ENCODE assay signal across 8 mouse cellular contexts in the genomic region with DNA sequence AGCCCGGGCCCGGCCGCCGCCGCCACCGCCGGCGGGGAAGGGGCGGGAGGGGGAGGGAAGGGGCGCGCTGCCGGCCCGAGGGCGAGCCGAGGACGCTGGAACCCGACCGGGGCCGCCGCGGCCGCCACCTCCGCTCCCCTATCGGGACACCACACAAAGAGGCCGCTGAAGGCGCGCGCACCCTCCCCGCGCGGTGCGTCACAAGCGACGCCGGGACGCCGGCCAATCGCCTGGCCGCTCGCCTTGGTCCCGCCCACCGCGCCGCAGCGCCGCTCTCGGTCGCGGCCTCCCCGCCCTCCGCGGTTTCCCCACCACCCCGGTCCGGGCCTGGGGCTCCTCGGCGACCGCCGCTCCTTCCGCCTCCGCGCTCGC. TPM values are rescaled to one million over a fixed set of nuclear protein-coding genes. Genes with fewer than 3 reads are reported as not detected.
DNase-seq lines count a peak whose midpoint lies in the region; ATAC-seq and TF ChIP-seq lines count a peak whose summit lies in the region.

A gene (minus strand): TSS at position 161 of the 372 bp plus-strand sequence.

- peak; percentile 96 for ATAC-seq in hindbrain, embryonic 11.5 days (ENCODE audit: low FRiP score)
- ATAC-seq in lung, postnatal 0 days = peak; percentile 92

- H3K4me3 ChIP-seq in hindbrain, embryonic 11.5 days (ENCODE audit: low read depth, low read length) = peak within 1 kb of the TSS; percentile 98
- peak within 1 kb of the TSS; percentile 90 for H3K4me3 ChIP-seq in lung, postnatal 0 days (ENCODE audit: low read depth, low read length)

- H3K36me3 ChIP-seq in hindbrain, embryonic 11.5 days (ENCODE audit: control insufficient read depth, insufficient read depth, low read length) = no peaks in the 10 kb centered on the region
- no peaks in the 10 kb centered on the region for H3K36me3 ChIP-seq in lung, postnatal 0 days (ENCODE audit: insufficient read depth, low read length)

- no peaks in the 10 kb centered on the region for H3K9me3 ChIP-seq in hindbrain, embryonic 11.5 days (ENCODE audit: control insufficient read depth, low read length)
- H3K9me3 ChIP-seq in lung, postnatal 0 days (ENCODE audit: low read length) = no peaks in the 10 kb centered on the region

- peak within 1 kb of the TSS; percentile 99 for H3K9ac ChIP-seq in hindbrain, embryonic 11.5 days (ENCODE audit: low read depth, low read length)
- H3K9ac ChIP-seq in lung, postnatal 0 days (replicated peaks; ENCODE audit: low read depth) = peak within 1 kb of the TSS; percentile 98

- 0% methylated on average over 30 of the region's 62 CpGs for WGBS in hindbrain, embryonic 11.5 days
- 0% methylated on average over 4 of the region's 62 CpGs for WGBS in lung, postnatal 0 days

- TF ChIP-seq EP300 in lung, postnatal 0 days (IDR thresholded peaks at IDR 0.05) = no peak

- no peaks in the 10 kb centered on the region for H3K27me3 ChIP-seq in hindbrain, embryonic 11.5 days (ENCODE audit: control insufficient read depth, insufficient read depth, low read length)
- no peaks in the 10 kb centered on the region for H3K27me3 ChIP-seq in lung, postnatal 0 days (replicated peaks; ENCODE audit: insufficient read depth, low read length)

- peak within 1 kb of the TSS; percentile 61 for H3K4me2 ChIP-seq in hindbrain, embryonic 11.5 days (replicated peaks; ENCODE audit: low read depth, low read length)
- H3K4me2 ChIP-seq in lung, postnatal 0 days (replicated peaks; ENCODE audit: low read depth, low read length) = peak within 1 kb of the TSS; percentile 81

- peaks cover 3% of the 10 kb centered on the region; the same call in 1 of the 2 replicates for H3K4me1 ChIP-seq in hindbrain, embryonic 11.5 days (replicated peaks; ENCODE audit: control insufficient read depth, insufficient read depth, low read length)
- peaks cover 9% of the 10 kb centered on the region; the same call in 1 of the 2 replicates for H3K4me1 ChIP-seq in lung, postnatal 0 days (ENCODE audit: insufficient read depth, low read depth, low read length)

- no peak for TF ChIP-seq CTCF in lung, postnatal 0 days (IDR thresholded peaks at IDR 0.05)

- H3K27ac ChIP-seq in hindbrain, embryonic 11.5 days (ENCODE audit: low read depth, low read length) = peak within 1 kb of the TSS; percentile 97
- H3K27ac ChIP-seq in lung, postnatal 0 days (ENCODE audit: low read length) = peak within 1 kb of the TSS; percentile 98

- peak; percentile 98 for DNase-seq in Muller cell, postnatal 12 days (ENCODE audit: inconsistent ontology term)
- DNase-seq in cerebellum, adult 9-11 months = peak; percentile 94
- DNase-seq in frontal cortex, postnatal 10 days (ENCODE audit: low spot score in 2 of 2) = peak; percentile 88 to 94
- DNase-seq in hindbrain, embryonic 11.5 days (ENCODE audit: low spot score) = peak; percentile 95
- DNase-seq in layer of hippocampus, postnatal 10 days (ENCODE audit: low spot score in 2 of 2) = peak; percentile 96 to 98
- peak; percentile 95 for DNase-seq in lung, postnatal 0 days (ENCODE audit: low spot score)
- DNase-seq in ovary, postnatal 10 days (ENCODE audit: low spot score) = peak; percentile 97
- DNase-seq in thymus, postnatal 0 days (ENCODE audit: low spot score) = peak; percentile 95

RNA-seq across cellular contexts. Expression of the gene that starts here (rescaled TPM):
- polyA plus RNA-seq in hindbrain, embryonic 11.5 days (2014; fragmentation: Nextera tagmentation; extraction: Ambion mirVana) = 56.9 and 61.9 TPM in 2 replicates
- 100 to 1,000 TPM; 170 to 173 TPM for total RNA-seq in layer of hippocampus, postnatal 10 days (2021)
- polyA plus RNA-seq in lung, postnatal 0 days (2015; fragmentation: Nextera tagmentation; extraction: Ambion mirVana) = 29.6 and 33.1 TPM in 2 replicates
- 41.9 and 52.6 TPM in 2 replicates for polyA plus RNA-seq in thymus, postnatal 0 days (2015; fragmentation: Nextera tagmentation; extraction: Ambion mirVana)

Comparison
In these comparisons a context has a peak if more than half of its experiments do, and no peak if none do; other contexts are left out.
1. Peak in every context shown above with its lines: DNase-seq, ATAC-seq, H3K4me3 ChIP-seq and H3K27ac ChIP-seq.